Mouse (Mus musculus): ENCODE measurements around the gene Adam33. TPM values are rescaled to one million over a fixed set of nuclear protein-coding genes. Genes with fewer than 3 reads are reported as not detected.
A peak's percentile ranks its signal among the peaks of the same experiment; 100 is the strongest.
"Not testable (repeated sequence)": the region's sequence is repeated elsewhere in the genome, so short reads cannot be mapped to it uniquely, and the experiment has no call there.

The Adam33 gene
- polyA plus RNA-seq (2015; fragmentation: Nextera tagmentation; extraction: Ambion mirVana) = 0.34 and 0.39 TPM in 2 replicates

- Histone ChIP-seq H3K4me1 (peaks cover 9% of the 10 kb centered on the region), H3K4me3 (peak within 1 kb of the TSS; percentile 24), H3K27me3 (peaks cover 35% of the 10 kb centered on the region), H3K36me3 (ENCODE audit: poor library complexity, severe bottlenecking) (no peaks in the 10 kb centered on the region), H3K4me2 (peak within 1 kb of the TSS; percentile 56), H3K27ac (no peak within 1 kb of the TSS), H3K9me3 (replicated peaks) (no peaks in the 10 kb centered on the region), H3K9ac (no peak within 1 kb of the TSS)
- 3% methylated on average over 26 of the region's 27 CpGs for WGBS
- ATAC-seq = no peak
Observed at GRCm38 (mm10) chr2:131063404-131063864, at the start of gene Adam33. Gene Adam33, minus strand, starts transcription at chr2:131063814.

GRCm38 (mm10) chr2:131105989-131106388 is 42.4 kb upstream of the Adam33 start:
- Histone ChIP-seq H3K4me3 (no peak overlapping the region), H3K36me3 (ENCODE audit: poor library complexity, severe bottlenecking) (no peaks in the 10 kb centered on the region), H3K4me1 (no peaks in the 10 kb centered on the region), H3K9me3 (replicated peaks) (no peaks in the 10 kb centered on the region), H3K4me2 (no peak overlapping the region), H3K27me3 (no peaks in the 10 kb centered on the region), H3K9ac (no peak overlapping the region), H3K27ac (no peak overlapping the region)
- 93% methylated on average over 5 of the region's 5 CpGs for WGBS
- ATAC-seq = no peak

- not testable (repeated sequence) for H3K9ac ChIP-seq; ATAC-seq; H3K4me2 ChIP-seq; H3K4me3 ChIP-seq; H3K27me3 ChIP-seq; H3K36me3 ChIP-seq (ENCODE audit: poor library complexity, severe bottlenecking); H3K4me1 ChIP-seq; H3K9me3 ChIP-seq (replicated peaks); H3K27ac ChIP-seq
- 63% methylated on average over 4 of the region's 4 CpGs for WGBS
Observed at GRCm38 (mm10) chr2:131105061-131105460, 41.4 kb upstream of the Adam33 start.

GRCm38 (mm10) chr2:131104021-131104420 is 40.4 kb upstream of the Adam33 start:
- no peak overlapping the region for H3K9ac ChIP-seq
- H3K4me2 ChIP-seq = no peak overlapping the region
- no peak for ATAC-seq
- no peaks in the 10 kb centered on the region for H3K4me1 ChIP-seq
- 89% methylated on average over 4 of the region's 4 CpGs for WGBS
- no peaks in the 10 kb centered on the region for H3K36me3 ChIP-seq (ENCODE audit: poor library complexity, severe bottlenecking)
- H3K4me3 ChIP-seq = no peak overlapping the region
- H3K9me3 ChIP-seq (replicated peaks) = no peaks in the 10 kb centered on the region
- no peaks in the 10 kb centered on the region for H3K27me3 ChIP-seq
- no peak overlapping the region for H3K27ac ChIP-seq

- Histone ChIP-seq H3K4me2 (no peak overlapping the region), H3K27ac (no peak overlapping the region), H3K9me3 (replicated peaks) (no peaks in the 10 kb centered on the region), H3K4me1 (no peaks in the 10 kb centered on the region), H3K4me3 (no peak overlapping the region), H3K9ac (no peak overlapping the region), H3K36me3 (ENCODE audit: poor library complexity, severe bottlenecking) (no peaks in the 10 kb centered on the region), H3K27me3 (no peaks in the 10 kb centered on the region)
- 60% methylated on average over 3 of the region's 3 CpGs for WGBS
- ATAC-seq = no peak
Observed at GRCm38 (mm10) chr2:131101530-131101929, 37.9 kb upstream of the Adam33 start.

GRCm38 (mm10) chr2:131097087-131097486 is 33.5 kb upstream of the Adam33 start:
- Histone ChIP-seq H3K36me3 (ENCODE audit: poor library complexity, severe bottlenecking) (no peaks in the 10 kb centered on the region), H3K9me3 (replicated peaks) (no peaks in the 10 kb centered on the region), H3K4me2 (no peak overlapping the region), H3K4me1 (no peaks in the 10 kb centered on the region), H3K4me3 (no peak overlapping the region), H3K27ac (no peak overlapping the region), H3K9ac (no peak overlapping the region), H3K27me3 (no peaks in the 10 kb centered on the region)
- no peak for ATAC-seq
- WGBS = 73% methylated on average over 4 of the region's 4 CpGs

GRCm38 (mm10) chr2:131096101-131096795 is 32.6 kb upstream of the Adam33 start:
- no peak overlapping the region for H3K27ac ChIP-seq
- 21% methylated on average over 9 of the region's 9 CpGs for whole genome bisulfite sequencing
- H3K4me3 ChIP-seq = no peak overlapping the region

GRCm38 (mm10) chr2:131094823-131095222 is 31.2 kb upstream of the Adam33 start:
- no peaks in the 10 kb centered on the region for H3K4me1 ChIP-seq
- no peak overlapping the region for H3K27ac ChIP-seq
- H3K9me3 ChIP-seq (replicated peaks) = no peaks in the 10 kb centered on the region
- peak; percentile 67 for ATAC-seq
- no peaks in the 10 kb centered on the region for H3K36me3 ChIP-seq (ENCODE audit: poor library complexity, severe bottlenecking)
- no peaks in the 10 kb centered on the region for H3K27me3 ChIP-seq
- no peak overlapping the region for H3K4me3 ChIP-seq
- 0% methylated on average over 1 of the region's 1 CpGs for WGBS
- no peak overlapping the region for H3K4me2 ChIP-seq
- no peak overlapping the region for H3K9ac ChIP-seq

More at GRCm38 (mm10) chr2:131096101-131096795, 32.6 kb upstream of the Adam33 start:
- Histone ChIP-seq H3K4me2 (no peak overlapping the region), H3K27me3 (no peaks in the 10 kb centered on the region), H3K9me3 (replicated peaks) (no peaks in the 10 kb centered on the region), H3K4me1 (no peaks in the 10 kb centered on the region), H3K9ac (no peak overlapping the region), H3K36me3 (ENCODE audit: poor library complexity, severe bottlenecking) (no peaks in the 10 kb centered on the region)
- no peak for ATAC-seq

GRCm38 (mm10) chr2:131093577-131093976 is 30.0 kb upstream of the Adam33 start:
- no peak for ATAC-seq
- Histone ChIP-seq H3K9ac (no peak overlapping the region), H3K4me3 (no peak overlapping the region), H3K36me3 (ENCODE audit: poor library complexity, severe bottlenecking) (no peaks in the 10 kb centered on the region), H3K27ac (no peak overlapping the region), H3K9me3 (replicated peaks) (no peaks in the 10 kb centered on the region), H3K4me1 (no peaks in the 10 kb centered on the region), H3K4me2 (no peak overlapping the region), H3K27me3 (no peaks in the 10 kb centered on the region)
- 92% methylated on average over 5 of the region's 5 CpGs for WGBS

GRCm38 (mm10) chr2:131090852-131091251 is 27.2 kb upstream of the Adam33 start:
- no peaks in the 10 kb centered on the region for H3K4me1 ChIP-seq
- no peaks in the 10 kb centered on the region for H3K27me3 ChIP-seq
- H3K36me3 ChIP-seq (ENCODE audit: poor library complexity, severe bottlenecking) = no peaks in the 10 kb centered on the region
- 91% methylated on average over 3 of the region's 3 CpGs for WGBS
- no peak for ATAC-seq
- H3K9ac ChIP-seq = no peak overlapping the region
- H3K27ac ChIP-seq = no peak overlapping the region
- no peak overlapping the region for H3K4me3 ChIP-seq
- no peaks in the 10 kb centered on the region for H3K9me3 ChIP-seq (replicated peaks)
- no peak overlapping the region for H3K4me2 ChIP-seq

GRCm38 (mm10) chr2:131089634-131090033 is 26.0 kb upstream of the Adam33 start:
- no peak overlapping the region for H3K4me3 ChIP-seq
- no peak overlapping the region for H3K4me2 ChIP-seq
- no peaks in the 10 kb centered on the region for H3K9me3 ChIP-seq (replicated peaks)
- H3K27me3 ChIP-seq = no peaks in the 10 kb centered on the region
- no peak for ATAC-seq
- no peak overlapping the region for H3K9ac ChIP-seq
- H3K4me1 ChIP-seq = no peaks in the 10 kb centered on the region
- WGBS = 88% methylated on average over 1 of the region's 1 CpGs
- no peaks in the 10 kb centered on the region for H3K36me3 ChIP-seq (ENCODE audit: poor library complexity, severe bottlenecking)
- H3K27ac ChIP-seq = no peak overlapping the region

GRCm38 (mm10) chr2:131088581-131088980 is 25.0 kb upstream of the Adam33 start:
- WGBS = 84% methylated on average over 4 of the region's 4 CpGs
- H3K27me3 ChIP-seq = no peaks in the 10 kb centered on the region
- H3K4me2 ChIP-seq = no peak overlapping the region
- no peak for ATAC-seq
- H3K4me1 ChIP-seq = no peaks in the 10 kb centered on the region
- H3K27ac ChIP-seq = no peak overlapping the region
- H3K9me3 ChIP-seq (replicated peaks) = no peaks in the 10 kb centered on the region
- H3K4me3 ChIP-seq = no peak overlapping the region
- no peak overlapping the region for H3K9ac ChIP-seq
- no peaks in the 10 kb centered on the region for H3K36me3 ChIP-seq (ENCODE audit: poor library complexity, severe bottlenecking)
